Mouse (Mus musculus) sigmoid colon, adult 10 weeks (tissue): Measurements from ENCODE around the gene Taf15. TPM values are rescaled to one million over a fixed set of nuclear protein-coding genes. Genes with fewer than 3 reads are reported as not detected.

Source experiments
- polyA plus RNA-seq: library from polyadenylated mRNA; stranded (reverse); fragments of 350-450 nt; fragmentation: Illumina TruSeq; extraction: RNeasy Lipid Tissue Mini Kit (QIAGEN cat#74804); gene quantifications from one replicate; pipeline ENCODE4 v1.2.3, GENCODE M21; 2014; ENCODE audit warnings: low read depth, low replicate concordance

The Taf15 gene
- polyA plus RNA-seq: 241 TPM

GRCm38 (mm10) chr11:83472324-83473234 lies at the start of gene Taf15:
Gene Taf15 (plus strand): TSS chr11:83473086.

GRCm38 (mm10) chr11:83429355-83429754 lies 43.5 kb upstream of the Taf15 start, which contains the start of gene Gas2l2:
Gene Gas2l2 (minus strand): TSS chr11:83429455.

GRCm38 (mm10) chr11:83437377-83437776 lies 35.5 kb upstream of the Taf15 start, which contains the start of gene 1700020L24Rik:
Gene 1700020L24Rik (plus strand): TSS chr11:83437677.

GRCm38 (mm10) chr11:83462711-83463244 lies 10.1 kb upstream of the Taf15 start, which contains the start of gene Mmp28:
Gene Mmp28 (minus strand): TSS chr11:83463071.

GRCm38 (mm10) chr11:83522075-83522474 lies 49.2 kb downstream of the Taf15 start, which contains the start of gene Heatr9:
Gene Heatr9 (minus strand): TSS chr11:83522175.

GRCm38 (mm10) chr11:83530360-83530759 lies 57.5 kb downstream of the Taf15 start, which contains the start of gene Ccl5:
Gene Ccl5 (minus strand): TSS chr11:83530518.

Other genes with a start within 250 kb of the Taf15 start
- not detected for gene Slfn14, start 186.4 kb upstream of the Taf15 start, polyA plus RNA-seq
- 42.5 TPM for gene Ap2b1, start 174.1 kb upstream of the Taf15 start, polyA plus RNA-seq
- 32.8 TPM for gene Pex12, start 170.5 kb upstream of the Taf15 start, polyA plus RNA-seq
- gene Rasl10b, start 63.9 kb upstream of the Taf15 start, polyA plus RNA-seq: not detected
- gene Gas2l2, start 43.6 kb upstream of the Taf15 start, polyA plus RNA-seq: not detected
- gene 1700020L24Rik, start 35.4 kb upstream of the Taf15 start, polyA plus RNA-seq: not detected
- 1.6 TPM for gene Mmp28, start 10.0 kb upstream of the Taf15 start, polyA plus RNA-seq
- not detected for gene Heatr9, start 49.1 kb downstream of the Taf15 start, polyA plus RNA-seq
- gene Ccl5, start 57.4 kb downstream of the Taf15 start, polyA plus RNA-seq: 1.9 TPM
- gene Ccl9, start 105.5 kb downstream of the Taf15 start, polyA plus RNA-seq: 36.0 TPM
- gene Ccl6, start 120.0 kb downstream of the Taf15 start, polyA plus RNA-seq: 1,001 TPM
- gene Rpl9-ps1, start 172.5 kb downstream of the Taf15 start, polyA plus RNA-seq: not detected
- 1.1 TPM for gene Ccl3, start 176.3 kb downstream of the Taf15 start, polyA plus RNA-seq
- not detected for gene Ccl4, start 189.5 kb downstream of the Taf15 start, polyA plus RNA-seq
- gene Wfdc17, start 230.9 kb downstream of the Taf15 start, polyA plus RNA-seq: 44.3 TPM
- 9.8 TPM for gene Wfdc18, start 235.9 kb downstream of the Taf15 start, polyA plus RNA-seq